ENCODE assay signal across 14 mouse cellular contexts in the genomic region with DNA sequence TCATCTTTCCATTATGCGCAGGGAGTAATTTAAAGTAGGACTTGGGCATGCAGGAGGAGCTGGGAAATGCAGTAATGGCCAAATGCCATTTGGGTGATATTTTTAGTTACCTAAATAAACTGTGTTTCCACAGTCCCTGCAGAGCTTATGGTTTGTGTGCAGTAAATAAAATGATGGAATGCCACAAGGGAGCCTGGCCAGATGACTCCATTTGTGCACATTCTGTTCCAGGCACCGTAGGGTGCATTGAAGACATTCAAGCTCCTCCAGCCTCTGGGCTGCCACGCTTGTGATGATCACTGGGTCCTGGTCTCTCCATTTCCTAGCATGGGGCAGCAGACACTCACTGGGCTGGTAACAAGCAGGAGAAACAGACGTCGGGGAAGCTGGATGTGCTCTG.
"Had no signal": no experiment of that assay in that cellular context is flagged by ENCODE, and none has a peak within 500 bp of the region (broad histone marks: within the 10 kb centered on the region; RNA-seq: fewer than 3 reads in every experiment).

No protein-coding gene starts in this region.

- H3K36me3 ChIP-seq: limb, embryonic 13.5 days; midbrain, embryonic 12.5 days; neural tube, embryonic 13.5 days had no signal

- H3K4me1 ChIP-seq: limb, embryonic 13.5 days; midbrain, embryonic 12.5 days; neural tube, embryonic 13.5 days had no signal

- H3K4me3 ChIP-seq: layer of hippocampus, adult 2 months; limb, embryonic 13.5 days; midbrain, embryonic 12.5 days; neural tube, embryonic 13.5 days had no signal

- ATAC-seq: midbrain, embryonic 16.5 days had no signal

- H3K4me2 ChIP-seq: limb, embryonic 13.5 days; midbrain, embryonic 12.5 days; neural tube, embryonic 13.5 days had no signal

- DNase-seq: kidney, postnatal 10 days; kidney, postnatal 4 days; left cerebral cortex, postnatal 4 days; lung, adult 18-20 months; retina, postnatal 1 day; right cerebral cortex, postnatal 4 days; spleen, adult 18-20 months; thymus, postnatal 36 days had no signal

- H3K9me3 ChIP-seq: limb, embryonic 13.5 days; midbrain, embryonic 12.5 days; neural tube, embryonic 13.5 days had no signal

- H3K9ac ChIP-seq: limb, embryonic 13.5 days; liver, embryonic 14.5 days; midbrain, embryonic 12.5 days; neural tube, embryonic 13.5 days had no signal

- H3K27ac ChIP-seq: layer of hippocampus, adult 2 months; limb, embryonic 13.5 days; liver, embryonic 14.5 days; midbrain, embryonic 12.5 days; neural tube, embryonic 13.5 days had no signal
